Mouse (Mus musculus) brain, embryonic 14.5 days (tissue): Measurements from ENCODE around the gene Fyb2.
"Not testable (repeated sequence)": the region's sequence is repeated elsewhere in the genome, so short reads cannot be mapped to it uniquely, and the experiment has no call there.

ENCODE experiments used
- CTCF ChIP-seq: fragments of 200-500 bp; IDR thresholded peaks from 2 replicates; pipeline ENCODE4 v1.5.1; 2012; ENCODE audit warnings: inconsistent platforms, mild to moderate bottlenecking, moderate library complexity, borderline replicate concordance; ENCODE audit not compliant: insufficient read depth, insufficient read length; ENCODE audit errors: extremely low read depth
- POLR2A ChIP-seq: fragments of 200-500 bp; IDR thresholded peaks from 2 replicates; pipeline ENCODE4 v1.6.1; 2012; ENCODE audit warnings: mild to moderate bottlenecking, inconsistent platforms, borderline replicate concordance; ENCODE audit not compliant: poor library complexity, insufficient read depth, insufficient read length, severe bottlenecking; ENCODE audit errors: extremely low read depth

DNA sequence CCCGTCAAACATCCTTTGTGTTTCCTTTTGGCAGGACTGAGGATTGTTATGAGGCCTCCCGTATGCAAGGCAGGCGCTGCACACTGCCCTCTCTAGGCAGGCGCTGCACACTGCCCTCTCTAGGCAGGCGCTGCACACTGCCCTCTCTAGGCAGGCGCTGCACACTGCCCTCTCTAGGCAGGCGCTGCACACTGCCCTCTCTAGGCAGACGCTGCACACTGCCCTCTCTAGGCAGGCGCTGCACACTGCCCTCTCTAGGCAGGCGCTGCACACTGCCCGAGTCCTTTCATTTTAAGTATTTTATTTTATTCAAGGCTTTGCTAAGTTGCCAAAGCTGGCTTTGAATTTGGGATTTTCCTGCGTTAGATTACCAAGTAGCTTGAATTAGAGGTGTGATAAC, 91.4 kb downstream of the Fyb2 start:
- TF ChIP-seq POLR2A, CTCF: not testable (repeated sequence)
